Mouse (Mus musculus) ES-E14 (cell line): Measurements from ENCODE around the gene Vmn1r196.

Experiments
- CHD2 ChIP-seq: IDR thresholded peaks from 2 replicates; pipeline ENCODE4 v1.6.1; 2014; ENCODE audit warnings: mild to moderate bottlenecking, low read depth, low read length, inconsistent platforms
- HCFC1 ChIP-seq: IDR thresholded peaks from 2 replicates; pipeline ENCODE4 v1.6.1; 2012; ENCODE audit warnings: low read length, inconsistent platforms, borderline replicate concordance; ENCODE audit not compliant: insufficient read depth
- ZNF384 ChIP-seq: IDR thresholded peaks from 2 replicates; pipeline ENCODE4 v1.6.1; 2012; ENCODE audit warnings: low read depth, low read length, inconsistent platforms

- no peak for TF ChIP-seq HCFC1
- TF ChIP-seq ZNF384: no peak
- TF ChIP-seq CHD2: no peak
These were observed 43.5 kb downstream of the Vmn1r196 start for GRCm38 (mm10) chr13:22333269-22333668.
